Mouse (Mus musculus) MEL (cell line): ENCODE measurements around the gene Siva1.

ENCODE experiments used
- BHLHE40 ChIP-seq: IDR thresholded peaks from 2 replicates; pipeline ENCODE4 v1.6.1; 2012; ENCODE audit warnings: low read depth, mild to moderate bottlenecking, inconsistent platforms, low read length, improper control_type of control experiment, borderline replicate concordance
- CTCF ChIP-seq, 3 experiments: IDR thresholded peaks in 2 of 3; conservative IDR thresholded peaks in 1 of 3; 2 replicates each; pipeline ENCODE4 v1.5.1; 2011 to 2012; ENCODE audit warnings: low read length in 3 of 3, low read depth in 2 of 3, mild to moderate bottlenecking in 2 of 3, improper control_type of control experiment in 1 of 3, inconsistent platforms in 1 of 3, mixed read lengths in 1 of 3, moderate library complexity in 1 of 3; ENCODE audit not compliant: control insufficient read depth in 1 of 3, insufficient read depth in 1 of 3, poor library complexity in 1 of 3, severe bottlenecking in 1 of 3
- EP300 ChIP-seq, 2 experiments: IDR thresholded peaks; 2 replicates each; pipeline ENCODE4 v1.6.1; 2011; ENCODE audit warnings: improper control_type of control experiment in 2 of 2, low read length in 2 of 2, low read depth in 1 of 2, mild to moderate bottlenecking in 1 of 2
- ETS1 ChIP-seq: IDR thresholded peaks from 2 replicates; pipeline ENCODE4 v1.6.1; 2012; ENCODE audit warnings: low read depth, mild to moderate bottlenecking, inconsistent platforms, low read length, improper control_type of control experiment, moderate library complexity
- GABPA ChIP-seq: IDR thresholded peaks from 2 replicates; pipeline ENCODE4 v1.6.1; 2012; ENCODE audit warnings: low read depth, mild to moderate bottlenecking, inconsistent platforms, low read length, improper control_type of control experiment, moderate library complexity
- KAT2A ChIP-seq: conservative IDR thresholded peaks from 2 replicates; pipeline ENCODE4 v1.6.1; 2012; ENCODE audit warnings: low read depth, low read length, improper control_type of control experiment, inconsistent platforms
- RAD21 ChIP-seq: IDR thresholded peaks from 2 replicates; pipeline ENCODE4 v1.6.1; 2011; ENCODE audit warnings: mild to moderate bottlenecking, low read depth, low read length, improper control_type of control experiment
- RCOR1 ChIP-seq: IDR thresholded peaks from 2 replicates; pipeline ENCODE4 v1.6.1; 2012; ENCODE audit warnings: low read depth, mild to moderate bottlenecking, inconsistent platforms, low read length, improper control_type of control experiment
- ZMIZ1 ChIP-seq: IDR thresholded peaks from 2 replicates; pipeline ENCODE4 v1.6.1; 2012; ENCODE audit warnings: low read depth, mild to moderate bottlenecking, inconsistent platforms, low read length, improper control_type of control experiment, moderate library complexity

- TF ChIP-seq CTCF (IDR thresholded peaks at IDR 0.05 in 2 of 3, conservative IDR thresholded peaks at IDR 0.05 in 1 of 3; ENCODE audit: control insufficient read depth in 1 of 3, insufficient read depth in 1 of 3, low read depth in 2 of 3, low read length in 3 of 3, poor library complexity in 1 of 3, severe bottlenecking in 1 of 3) (no peak), ZMIZ1 (no peak), EP300 (IDR thresholded peaks at IDR 0.05; ENCODE audit: low read depth in 1 of 2, low read length in 2 of 2) (no peak), BHLHE40 (no peak), RAD21 (no peak), KAT2A (no peak), ETS1 (no peak), RCOR1 (no peak), GABPA (no peak)
Measured at GRCm38 (mm10) chr12:112597618-112598017, 46.9 kb upstream of the Siva1 start.
